In the genomic region with DNA sequence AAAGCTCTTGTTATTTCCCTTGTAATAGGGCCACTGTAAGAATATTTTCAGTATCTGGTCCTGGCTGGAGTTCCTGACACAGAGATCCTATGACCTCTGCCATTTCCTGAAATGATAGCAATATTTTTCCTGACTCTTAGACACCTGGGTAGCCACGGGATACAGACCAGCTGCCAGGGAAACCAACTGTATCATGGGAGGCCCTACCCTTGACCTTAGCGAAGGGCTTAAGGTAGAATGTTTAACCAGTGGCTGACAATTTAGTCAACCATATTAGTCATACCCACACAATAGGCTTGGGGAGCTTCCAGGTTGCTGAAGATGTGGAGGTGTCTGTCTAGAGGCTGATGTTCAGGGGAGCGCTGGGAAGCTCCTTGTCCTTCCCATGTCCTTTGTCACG, we compare ENCODE assay signal across 18 mouse cellular contexts. TPM values are rescaled to one million over a fixed set of nuclear protein-coding genes. Genes with fewer than 3 reads are reported as not detected.
"Had no signal": no experiment of that assay in that cellular context is flagged by ENCODE, and none has a peak within 500 bp of the region (broad histone marks: within the 10 kb centered on the region; RNA-seq: fewer than 3 reads in every experiment).

No protein-coding gene starts in this region.

- H3K27me3 ChIP-seq: hindbrain, embryonic 15.5 days; limb, embryonic 13.5 days; neural tube, embryonic 12.5 days had no signal

- H3K4me3 ChIP-seq: hindbrain, embryonic 15.5 days; limb, embryonic 13.5 days; liver, embryonic 12.5 days; midbrain, embryonic 10.5 days; neural tube, embryonic 12.5 days had no signal

- ATAC-seq: inflammation-experienced regulatory T-cells, adult 6 months; liver, embryonic 12.5 days had no signal

- H3K4me2 ChIP-seq: hindbrain, embryonic 15.5 days; limb, embryonic 13.5 days; liver, embryonic 12.5 days; lung, embryonic 14.5 days; neural tube, embryonic 12.5 days had no signal

- H3K9ac ChIP-seq: hindbrain, embryonic 15.5 days; limb, embryonic 13.5 days; liver, embryonic 12.5 days; lung, embryonic 14.5 days; neural tube, embryonic 12.5 days had no signal

- H3K27ac ChIP-seq: hindbrain, embryonic 15.5 days; limb, embryonic 13.5 days; liver, embryonic 12.5 days; midbrain, embryonic 10.5 days; neural tube, embryonic 12.5 days had no signal

- DNase-seq: layer of hippocampus, adult 9-11 months; layer of hippocampus, postnatal 36 days; lung, embryonic 14.5 days; lung, postnatal 10 days; lung, postnatal 4 days; midbrain, embryonic 14.5 days; right cerebral cortex, postnatal 4 days; spleen, adult 18-20 months; thymus, adult 2 months; thymus, postnatal 25 days had no signal

- H3K9me3 ChIP-seq: hindbrain, embryonic 15.5 days; limb, embryonic 13.5 days; liver, embryonic 12.5 days; midbrain, embryonic 10.5 days; neural tube, embryonic 12.5 days had no signal

- H3K36me3 ChIP-seq: liver, embryonic 12.5 days; neural tube, embryonic 12.5 days had no signal

- H3K4me1 ChIP-seq: hindbrain, embryonic 15.5 days; midbrain, embryonic 10.5 days; neural tube, embryonic 12.5 days had no signal

RNA-seq across cellular contexts. Expression of gene Fa2h, which starts 50.6 kb away (rescaled TPM):
- total RNA-seq: megakaryocyte, adult 5-6 weeks; neutrophil, adult 5-6 weeks had no signal
- polyA plus RNA-seq: limb, embryonic 13.5 days; liver, embryonic 12.5 days; neural tube, embryonic 12.5 days had no signal
